Mouse (Mus musculus) G1E (cell line): ENCODE data around the gene P2ry2.

Experiments
- CTCF ChIP-seq: IDR thresholded peaks from 2 replicates; pipeline ENCODE4 v1.5.1; 2012; ENCODE audit warnings: low read depth, low read length, inconsistent platforms, mixed read lengths
- GATA1 ChIP-seq: IDR thresholded peaks from 2 replicates; pipeline ENCODE4 v1.6.1; 2012; ENCODE audit warnings: borderline replicate concordance, low read length, inconsistent platforms, mixed read lengths
- TAL1 ChIP-seq: conservative IDR thresholded peaks from 2 replicates; pipeline ENCODE4 v1.6.1; 2012; ENCODE audit warnings: low read depth, low read length, inconsistent platforms, mixed read lengths

GRCm38 (mm10) chr7:101033371-101033770 lies 20.7 kb upstream of the P2ry2 start:
- TF ChIP-seq CTCF (no peak), GATA1 (no peak), TAL1 (no peak)
